Mouse (Mus musculus) ES-E14 (cell line): ENCODE measurements around the gene Gng3. TPM values are rescaled to one million over a fixed set of nuclear protein-coding genes. Genes with fewer than 3 reads are reported as not detected.

Experiments used
- DNase-seq: peaks from one replicate; pipeline ENCODE4 v3.0.0-alpha.2; 2013; ENCODE audit warnings: low read depth, low spot score
- H3K27ac ChIP-seq: 2 replicates; pipeline ENCODE4 v1.5.1; 2012; ENCODE audit warnings: low read depth, mild to moderate bottlenecking, low read length, moderate library complexity, mixed read lengths; ENCODE audit not compliant: poor library complexity, insufficient read depth, severe bottlenecking
- H3K36me3 ChIP-seq: 2 replicates; pipeline ENCODE4 v1.6.1; 2012; ENCODE audit warnings: mild to moderate bottlenecking, low read length, moderate library complexity, mixed read lengths; ENCODE audit not compliant: control insufficient read depth, poor library complexity, insufficient read depth, severe bottlenecking
- H3K4me1 ChIP-seq, 2 experiments: fragments of 150-350 bp in 1 of 2; sonication (generic) in 1 of 2; 2 replicates each; pipeline ENCODE4 v1.6.1; 2012; ENCODE audit warnings: low read length in 2 of 2, mild to moderate bottlenecking in 1 of 2, mixed read lengths in 1 of 2; ENCODE audit not compliant: control insufficient read depth in 2 of 2, insufficient read depth in 2 of 2, poor library complexity in 1 of 2
- H3K4me3 ChIP-seq, 2 experiments: fragments of 150-350 bp in 1 of 2; sonication (generic) in 1 of 2; 2 replicates each; pipeline ENCODE4 v1.5.1; 2012; ENCODE audit warnings: low read length in 2 of 2, low read depth in 1 of 2, mild to moderate bottlenecking in 1 of 2, mixed read lengths in 1 of 2; ENCODE audit not compliant: insufficient read depth in 1 of 2, poor library complexity in 1 of 2, severe bottlenecking in 1 of 2
- H3K9ac ChIP-seq: 2 replicates; pipeline ENCODE4 v1.6.1; 2012; ENCODE audit warnings: low read depth, mild to moderate bottlenecking, low read length, mixed read lengths; ENCODE audit not compliant: poor library complexity, insufficient read depth, severe bottlenecking
- H3K9me3 ChIP-seq: fragments of 150-350 bp; sonication (generic); 2 replicates; pipeline ENCODE4 v1.6.1; 2012; ENCODE audit warnings: low read depth, mild to moderate bottlenecking, low read length; ENCODE audit not compliant: control insufficient read depth, insufficient read depth
- CHD2 ChIP-seq: IDR thresholded peaks from 2 replicates; pipeline ENCODE4 v1.6.1; 2014; ENCODE audit warnings: mild to moderate bottlenecking, low read depth, low read length, inconsistent platforms
- HCFC1 ChIP-seq: IDR thresholded peaks from 2 replicates; pipeline ENCODE4 v1.6.1; 2012; ENCODE audit warnings: low read length, inconsistent platforms, borderline replicate concordance; ENCODE audit not compliant: insufficient read depth
- MAFK ChIP-seq: IDR thresholded peaks from 2 replicates; pipeline ENCODE4 v1.6.1; 2014; ENCODE audit warnings: mild to moderate bottlenecking, low read depth, low read length, inconsistent platforms; ENCODE audit not compliant: insufficient read depth
- ZC3H11A ChIP-seq: IDR thresholded peaks from 2 replicates; pipeline ENCODE4 v1.6.1; 2012; ENCODE audit warnings: low read depth, mild to moderate bottlenecking, inconsistent platforms, low read length, borderline replicate concordance
- ZNF384 ChIP-seq: IDR thresholded peaks from 2 replicates; pipeline ENCODE4 v1.6.1; 2012; ENCODE audit warnings: low read depth, low read length, inconsistent platforms
- in situ Hi-C, 2 experiments: fragments of 600-800 bp; cut with MboI; formaldehyde crosslinking; loops; one replicate each; pipeline ENCODE4 v1.15.1; 2025; ENCODE audit warnings: low sequenced_read_pairs in 2 of 2, inconsistent platforms in 1 of 2; ENCODE audit not compliant: unreplicated experiment in 2 of 2
- total RNA-seq: library from RNA; depleted of rRNA; stranded (reverse); fragments of 300-350 nt; gene quantifications from 2 replicates; pipeline ENCODE4 v1.2.3, GENCODE M21; 2012; rRNA removed

The Gng3 gene
- total RNA-seq, result 4.5 TPM in 2 replicates

GRCm38 (mm10) chr19:8839103-8839907 lies at the start of gene Gng3:
TSS of gene Gng3 (minus strand) at chr19:8839194.
- Histone ChIP-seq H3K36me3 (peaks cover 1% of the 10 kb centered on the region), H3K9me3 (no peaks in the 10 kb centered on the region), H3K4me3 (peak within 1 kb of the TSS; percentile 64 to 74), H3K27ac (peak within 1 kb of the TSS; percentile 96; the same call in 1 of the 2 replicates), H3K4me1 (peaks cover 2 to 11% of the 10 kb centered on the region in 2 experiments; a peak in 3 of 4 replicates), H3K9ac (peak within 1 kb of the TSS; percentile 90)
- in situ Hi-C loops, result no loop called here
- DNase-seq, result peak; percentile 57
- peak; percentile 71 for TF ChIP-seq MAFK
- no peak for TF ChIP-seq HCFC1

GRCm38 (mm10) chr19:8887585-8888463 lies 48.8 kb upstream of the Gng3 start:
- TF ChIP-seq ZNF384, result 0 out of 2 replicates have a peak, but pooled peaks have one; percentile 3
- TF ChIP-seq ZC3H11A, result no peak
- TF ChIP-seq CHD2, result no peak
- TF ChIP-seq MAFK, result no peak
- in situ Hi-C loops, result no loop called here
- peaks cover 0 to 3% of the 10 kb centered on the region in 2 experiments; a peak in 1 of 4 replicates for H3K4me1 ChIP-seq
- H3K4me3 ChIP-seq, result peak overlapping the region; percentile 81 to 87
- H3K9ac ChIP-seq, result peak overlapping the region; percentile 97
- DNase-seq, result no peak
- H3K9me3 ChIP-seq, result no peaks in the 10 kb centered on the region
- peak overlapping the region; percentile 88 for H3K27ac ChIP-seq
- H3K36me3 ChIP-seq, result peaks cover 20% of the 10 kb centered on the region

DNA sequence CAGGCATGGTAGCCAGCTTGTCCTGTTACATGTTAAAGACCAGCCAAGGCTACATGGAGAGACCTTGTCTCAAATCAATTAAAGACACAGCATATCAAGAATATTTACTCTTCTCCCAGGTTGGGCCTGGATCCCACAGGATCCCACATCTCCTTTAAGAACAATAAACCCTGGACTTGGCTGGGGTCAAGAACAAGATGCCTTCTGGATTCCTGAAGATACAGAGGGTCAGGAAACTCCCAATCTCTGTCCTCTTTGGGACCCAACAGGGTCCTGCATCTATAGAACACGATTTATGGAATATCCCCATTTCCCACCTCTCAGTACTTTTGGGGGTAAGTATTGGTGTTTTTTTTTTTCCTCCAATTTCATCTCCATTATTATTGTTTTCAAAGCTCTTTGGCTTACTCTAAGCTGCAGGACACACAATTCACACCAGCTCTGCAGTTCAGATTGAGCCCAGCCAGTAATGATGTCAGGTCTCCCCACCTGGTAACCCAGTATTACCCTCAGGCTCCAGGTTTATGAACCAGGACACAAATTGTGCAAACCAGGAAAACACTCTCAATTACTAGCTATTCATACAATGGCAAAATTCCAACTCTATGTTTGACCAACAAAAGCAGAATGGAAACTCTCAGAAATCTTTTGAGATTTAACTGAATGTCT lies 48.1 kb upstream of the Gng3 start:
- H3K36me3 ChIP-seq, result peaks cover 20% of the 10 kb centered on the region
- H3K4me1 ChIP-seq, result peaks cover 0 to 3% of the 10 kb centered on the region in 2 experiments; a peak in 1 of 4 replicates
- TF ChIP-seq ZC3H11A (no peak), CHD2 (no peak), MAFK (no peak), ZNF384 (no peak), HCFC1 (no peak)
- H3K9me3 ChIP-seq, result no peaks in the 10 kb centered on the region
- H3K9ac ChIP-seq, result peak overlapping the region; percentile 97; the same call in 1 of the 2 replicates
- DNase-seq, result no peak
- H3K4me3 ChIP-seq, result peak overlapping the region; percentile 81 to 87; a peak in 3 of 4 replicates
- H3K27ac ChIP-seq, result peak overlapping the region; percentile 88; the same call in 1 of the 2 replicates
- in situ Hi-C loops, result no loop called here

DNA sequence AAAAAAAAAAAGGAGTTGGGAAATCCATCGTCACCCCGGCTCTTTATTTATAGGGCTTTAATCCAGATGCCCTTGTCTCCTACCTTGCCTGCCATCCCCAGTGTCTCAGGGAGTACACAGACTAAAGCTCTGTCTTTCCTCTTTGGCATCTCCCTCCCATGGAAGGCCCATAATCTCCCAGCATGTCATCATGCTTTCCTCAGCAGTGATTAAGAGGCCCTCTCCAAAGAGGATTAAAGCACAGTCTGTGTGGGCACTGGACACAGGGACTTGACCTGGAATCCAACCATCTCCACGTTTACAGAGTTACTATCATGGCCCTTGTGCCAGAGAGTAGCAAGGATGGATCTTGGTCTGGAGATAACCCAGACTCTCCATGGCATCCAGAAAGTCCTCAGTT lies 44.6 kb upstream of the Gng3 start, which contains the start of the genes Lbhd1 and Gm49403:
Gene Lbhd1 (plus strand): TSS at position 117 of the 400 bp plus-strand sequence.
Gene Gm49403 (plus strand): TSS at position 315 of the 400 bp plus-strand sequence.
- peaks cover 0 to 3% of the 10 kb centered on the region in 2 experiments; a peak in 1 of 4 replicates for H3K4me1 ChIP-seq
- no peak within 1 kb of the TSS for H3K27ac ChIP-seq
- no peaks in the 10 kb centered on the region for H3K9me3 ChIP-seq
- in situ Hi-C loops, result no loop called here
- H3K36me3 ChIP-seq, result peaks cover 4% of the 10 kb centered on the region
- no peak for DNase-seq
- H3K9ac ChIP-seq, result no peak within 1 kb of the TSS
- H3K4me3 ChIP-seq, result no peak within 1 kb of the TSS
- no peak for TF ChIP-seq ZC3H11A
- TF ChIP-seq MAFK, result no peak
- TF ChIP-seq ZNF384, result no peak
- no peak for TF ChIP-seq HCFC1
- TF ChIP-seq CHD2, result no peak
